Mouse (Mus musculus) heart, adult 2 months (tissue): Measurements from ENCODE around the gene As3mt. TPM values are rescaled to one million over a fixed set of nuclear protein-coding genes. Genes with fewer than 3 reads are reported as not detected.
"Not testable (repeated sequence)": the region's sequence is repeated elsewhere in the genome, so short reads cannot be mapped to it uniquely, and the experiment has no call there.

ENCODE experiments used
- DNase-seq, 2 experiments: peaks; one replicate each; pipeline ENCODE4 v3.0.0; 2021
- H3K27ac ChIP-seq: fragments of 200-600 bp; 2 replicates; pipeline ENCODE4 v1.8.1; 2022
- H3K27me3 ChIP-seq: fragments of 200-500 bp; 2 replicates; pipeline ENCODE4 v1.6.1; 2012; ENCODE audit warnings: mild to moderate bottlenecking, low read length, inconsistent platforms, mixed read lengths; ENCODE audit not compliant: control insufficient read depth, insufficient read depth
- H3K36me3 ChIP-seq: fragments of 200-500 bp; 2 replicates; pipeline ENCODE4 v1.6.1; 2012; ENCODE audit warnings: low read length, inconsistent platforms; ENCODE audit not compliant: control insufficient read depth, insufficient read depth
- H3K4me1 ChIP-seq: fragments of 200-500 bp; 2 replicates; pipeline ENCODE4 v1.6.1; 2011; ENCODE audit warnings: low read length; ENCODE audit not compliant: control insufficient read depth, insufficient read depth
- H3K4me3 ChIP-seq: fragments of 200-600 bp; 2 replicates; pipeline ENCODE4 v1.8.1; 2022
- H3K79me2 ChIP-seq: fragments of 200-500 bp; replicated peaks from 2 replicates; pipeline ENCODE4 v1.6.1; 2012; ENCODE audit warnings: mild to moderate bottlenecking, inconsistent platforms, low read length, moderate library complexity, mixed read lengths; ENCODE audit not compliant: control insufficient read depth, insufficient read depth
- H3K9ac ChIP-seq: fragments of 200-500 bp; 2 replicates; pipeline ENCODE4 v1.6.1; 2012; ENCODE audit warnings: low read depth, mild to moderate bottlenecking, control low read depth, inconsistent platforms, low read length, mixed read lengths
- CTCF ChIP-seq: fragments of 200-600 bp; IDR thresholded peaks from 2 replicates; pipeline ENCODE4 v1.8.1; 2022; ENCODE audit warnings: antibody characterized with exemption, mild to moderate bottlenecking, moderate library complexity
- EP300 ChIP-seq: fragments of 200-500 bp; IDR thresholded peaks from 2 replicates; pipeline ENCODE4 v1.6.1; 2011; ENCODE audit warnings: low read depth, low read length, control low read depth; ENCODE audit not compliant: insufficient read depth
- POLR2A ChIP-seq: fragments of 200-500 bp; IDR thresholded peaks from 2 replicates; pipeline ENCODE4 v1.6.1; 2011; ENCODE audit warnings: mild to moderate bottlenecking, low read depth, low read length, control low read depth; ENCODE audit not compliant: insufficient read depth
- WGBS: fragments of 180-500 bp; shearing (Covaris S2); methylation state at CpG from one replicate; pipeline ENCODE4 v1.1.7; 2018; 5-methylcytosine and 5-hydroxymethylcytosine counted together
- intact Hi-C: fragments of 180-260 bp; cut with DNase I; formaldehyde crosslinking; loops from one replicate; pipeline ENCODE4 v1.15.1; 2025
- polyA plus RNA-seq: library from polyadenylated mRNA; depleted of rRNA; stranded (reverse); fragments of >200 nt; gene quantifications from 2 replicates; pipeline ENCODE4 v1.2.3, GENCODE M21; 2012
- total RNA-seq, 2 experiments: library from RNA; stranded (reverse); gene quantifications; 2 replicates each; pipeline ENCODE4 v1.2.3; 2021

As3mt gene
- total and polyA plus RNA-seq, 3 experiments = 33.2 to 99.2 (median 86.2) TPM

DNA sequence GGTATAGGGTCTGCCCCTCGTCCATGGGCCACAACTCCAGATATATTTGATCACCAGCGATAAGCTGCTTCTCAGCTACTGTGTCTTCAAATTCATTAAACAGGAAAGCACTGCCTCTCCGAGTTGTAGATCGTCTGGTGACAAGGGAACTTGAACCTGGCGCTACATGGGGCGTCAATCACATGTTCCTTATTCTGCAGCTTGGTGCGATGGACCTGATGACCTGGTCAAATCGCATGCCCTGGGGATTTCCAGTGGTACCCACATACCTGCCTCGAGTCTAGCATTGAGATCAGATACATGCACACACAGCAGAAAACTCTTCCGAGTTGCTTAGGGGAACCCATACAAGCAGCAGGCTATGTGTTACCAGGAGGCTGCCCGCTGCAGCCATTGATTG, 62.5 kb downstream of the As3mt start:
- Histone ChIP-seq H3K79me2 (no peaks in the 10 kb centered on the region), H3K4me3 (no peak overlapping the region), H3K27ac (no peak overlapping the region), H3K4me1 (peaks cover 1% of the 10 kb centered on the region; the same call in 1 of the 2 replicates), H3K27me3 (no peaks in the 10 kb centered on the region), H3K36me3 (no peaks in the 10 kb centered on the region), H3K9ac (no peak overlapping the region)
- DNase-seq = no peak
- TF ChIP-seq EP300 (no peak), CTCF (no peak), POLR2A (no peak)
- intact Hi-C loops = no loop called here
- 87% methylated on average over 11 of the region's 11 CpGs for WGBS

- no peak overlapping the region for H3K4me3 ChIP-seq
- TF ChIP-seq CTCF (no peak), POLR2A (no peak), EP300 (no peak)
- H3K9ac ChIP-seq = no peak overlapping the region
- DNase-seq = no peak
- WGBS = 82% methylated on average over 6 of the region's 6 CpGs
- no peaks in the 10 kb centered on the region for H3K4me1 ChIP-seq
- no peaks in the 10 kb centered on the region for H3K36me3 ChIP-seq
- intact Hi-C loops = no loop called here
- no peak overlapping the region for H3K27ac ChIP-seq
- no peaks in the 10 kb centered on the region for H3K27me3 ChIP-seq
- no peaks in the 10 kb centered on the region for H3K79me2 ChIP-seq
Measured at GRCm38 (mm10) chr19:46771801-46772200, 64.5 kb downstream of the As3mt start.

GRCm38 (mm10) chr19:46776391-46776790, 69.1 kb downstream of the As3mt start:
- H3K27me3 ChIP-seq = no peaks in the 10 kb centered on the region
- no peak for DNase-seq
- H3K4me1 ChIP-seq = no peaks in the 10 kb centered on the region
- no peak overlapping the region for H3K9ac ChIP-seq
- H3K36me3 ChIP-seq = no peaks in the 10 kb centered on the region
- no peaks in the 10 kb centered on the region for H3K79me2 ChIP-seq
- TF ChIP-seq CTCF (no peak), EP300 (no peak), POLR2A (no peak)
- 62% methylated on average over 5 of the region's 5 CpGs for WGBS
- no peak overlapping the region for H3K4me3 ChIP-seq
- intact Hi-C loops = no loop called here
- no peak overlapping the region for H3K27ac ChIP-seq

GRCm38 (mm10) chr19:46776850-46777249, 69.6 kb downstream of the As3mt start:
- intact Hi-C loops = no loop called here
- 81% methylated on average over 3 of the region's 3 CpGs for WGBS
- Histone ChIP-seq H3K36me3 (no peaks in the 10 kb centered on the region), H3K27ac (no peak overlapping the region), H3K27me3 (no peaks in the 10 kb centered on the region), H3K9ac (no peak overlapping the region), H3K4me1 (no peaks in the 10 kb centered on the region), H3K79me2 (no peaks in the 10 kb centered on the region), H3K4me3 (no peak overlapping the region)
- TF ChIP-seq CTCF = no peak
- no peak for TF ChIP-seq POLR2A
- TF ChIP-seq EP300 = no peak
- DNase-seq = no peak

GRCm38 (mm10) chr19:46777928-46778680, 70.8 kb downstream of the As3mt start:
- Histone ChIP-seq H3K9ac (no peak overlapping the region), H3K27me3 (no peaks in the 10 kb centered on the region), H3K36me3 (no peaks in the 10 kb centered on the region), H3K27ac (no peak overlapping the region), H3K79me2 (no peaks in the 10 kb centered on the region), H3K4me3 (no peak overlapping the region), H3K4me1 (no peaks in the 10 kb centered on the region)
- no peak for DNase-seq
- WGBS = 84% methylated on average over 12 of the region's 12 CpGs
- no peak for TF ChIP-seq EP300
- TF ChIP-seq CTCF = no peak
- TF ChIP-seq POLR2A = no peak
- intact Hi-C loops = no loop called here

DNA sequence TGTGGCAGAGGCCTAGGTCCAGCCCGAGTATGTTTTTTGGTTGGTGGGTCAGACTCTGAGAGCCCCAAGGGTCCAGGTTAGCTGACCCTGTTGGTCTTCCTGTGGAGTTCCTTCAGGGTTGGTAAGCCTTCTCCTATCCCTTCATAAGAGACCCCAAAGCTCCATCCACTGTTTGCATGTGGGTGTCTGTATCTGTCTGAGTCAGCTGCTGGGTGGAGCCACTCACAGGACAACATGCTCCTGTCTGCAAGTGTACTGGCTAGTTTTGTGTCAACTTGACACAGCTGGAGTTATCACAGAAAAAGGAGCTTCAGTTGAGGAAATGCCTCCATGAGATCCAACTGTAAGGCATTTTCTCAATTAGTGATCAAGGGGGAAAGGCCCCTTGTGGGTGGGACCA, 71.9 kb downstream of the As3mt start:
- intact Hi-C loops, H3K9ac ChIP-seq, H3K4me3 ChIP-seq, H3K4me1 ChIP-seq, H3K27ac ChIP-seq, H3K27me3 ChIP-seq, DNase-seq, H3K79me2 ChIP-seq, H3K36me3 ChIP-seq: not testable (repeated sequence)
- 89% methylated on average over 1 of the region's 1 CpGs for WGBS
